Mouse (Mus musculus): ENCODE data around the gene Map3k5. TPM values are rescaled to one million over a fixed set of nuclear protein-coding genes. Genes with fewer than 3 reads are reported as not detected.

Map3k5 gene
- polyA plus RNA-seq, 1 experiment = 9.5 TPM

DNA sequence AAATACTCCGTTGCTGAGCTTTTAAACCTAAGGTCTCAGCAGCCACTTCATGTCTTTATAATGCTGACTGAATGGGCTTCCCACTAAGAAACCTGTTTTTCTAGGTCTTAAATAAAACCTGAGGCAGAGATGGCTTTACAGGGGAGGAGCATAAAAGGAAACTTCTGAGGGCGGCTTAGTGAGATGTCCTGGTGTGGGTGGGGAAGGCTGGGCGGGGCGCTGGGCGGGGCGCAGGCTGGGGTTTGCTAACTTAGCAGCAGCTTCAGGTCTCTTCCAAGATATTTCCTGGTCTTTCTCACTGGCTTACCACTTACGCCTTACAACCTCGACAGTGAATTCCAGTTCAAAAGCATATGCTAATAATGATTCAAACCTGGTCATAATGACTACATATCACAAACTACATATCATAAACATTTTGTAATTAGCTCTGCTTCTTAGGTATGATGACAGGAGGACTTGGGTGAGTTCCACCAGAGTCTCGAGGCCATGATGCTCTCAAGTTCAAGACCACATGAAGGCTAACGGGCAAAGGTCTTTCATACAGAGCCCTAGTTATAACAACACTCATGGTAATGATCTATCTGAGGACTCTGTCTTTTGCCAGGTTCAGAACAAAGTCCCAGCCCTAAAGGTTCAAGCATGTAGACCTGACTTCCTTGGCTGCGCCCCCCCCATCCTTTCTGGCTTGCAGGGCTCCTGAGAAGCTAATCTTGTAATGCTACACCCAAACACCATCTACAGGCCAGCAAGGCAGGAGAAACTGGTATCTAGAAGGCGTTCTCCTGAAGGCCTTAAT is 244.7 kb downstream of the Map3k5 start:
- no peak overlapping the region for H3K4me3 ChIP-seq (replicated peaks; ENCODE audit: extremely low read depth, low read depth, low read length)
- TF ChIP-seq CTCF (IDR thresholded peaks at IDR 0.05; ENCODE audit: insufficient read depth, low read length) = no peak
- TF ChIP-seq POLR2A (IDR thresholded peaks at IDR 0.05; ENCODE audit: borderline replicate concordance, extremely low read depth, low read depth, low read length) = no peak
- 44% methylated on average over 12 of the region's 12 CpGs for WGBS
- H3K4me1 ChIP-seq (ENCODE audit: control insufficient read depth, insufficient read depth, low read length) = peaks cover 2% of the 10 kb centered on the region; the same call in 1 of the 2 replicates
- no peak for DNase-seq

DNA sequence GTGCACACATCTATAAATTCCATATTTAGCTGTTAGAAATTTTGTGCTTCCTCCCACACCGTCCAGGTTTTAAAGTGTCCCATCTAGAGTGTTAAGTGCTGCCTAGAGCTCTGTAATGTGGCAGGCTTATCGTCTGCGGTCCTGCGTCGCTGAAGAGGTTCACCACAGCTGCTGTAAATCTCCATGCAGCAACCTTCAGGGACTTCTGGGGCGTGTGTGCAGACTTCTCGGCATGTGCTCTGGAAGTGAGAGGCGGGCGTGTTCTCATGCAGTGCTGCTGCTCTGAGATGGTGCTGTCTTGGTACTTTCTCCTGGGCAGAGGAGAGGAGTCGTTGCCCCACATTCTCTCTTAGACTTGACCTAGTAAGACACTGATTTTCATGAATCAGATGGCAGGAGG is 246.9 kb downstream of the Map3k5 start:
- H3K4me1 ChIP-seq (ENCODE audit: control insufficient read depth, insufficient read depth, low read length) = peaks cover 2% of the 10 kb centered on the region

DNA sequence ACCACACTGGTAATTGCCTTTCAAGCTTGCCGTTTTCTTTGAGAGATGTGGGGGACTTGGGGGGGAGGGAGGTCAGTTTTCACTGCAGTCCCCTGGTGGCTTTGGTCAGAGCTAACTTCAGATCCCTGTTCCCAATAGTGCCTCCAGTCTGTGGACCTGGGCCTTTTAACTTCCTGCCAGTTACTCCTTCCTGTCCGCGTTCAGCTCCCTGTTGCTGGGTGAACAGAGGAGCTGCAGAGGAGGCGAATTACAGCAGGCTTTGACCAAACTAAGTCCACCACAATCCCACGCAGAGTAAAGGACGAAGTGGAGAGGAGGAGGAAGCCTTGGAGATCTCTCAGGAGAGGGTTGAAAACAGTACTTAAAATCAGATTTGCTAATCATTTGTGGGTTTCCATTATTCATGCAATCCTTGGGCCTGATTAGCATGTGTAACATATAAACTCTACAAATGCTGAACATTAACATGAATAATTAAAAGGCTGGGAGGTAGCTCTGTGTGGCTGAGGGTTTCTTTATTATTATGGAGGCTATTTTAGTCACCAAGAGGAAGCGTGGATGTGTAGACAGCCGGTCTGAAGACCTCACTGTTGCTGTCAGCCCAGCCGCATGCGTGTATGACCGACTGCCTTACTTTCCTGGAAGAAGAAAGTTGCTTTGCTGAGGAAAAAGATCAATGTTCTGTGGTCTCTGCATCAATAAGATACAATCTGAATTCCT is 247.6 kb downstream of the Map3k5 start:
- DNase-seq = no peak
- WGBS = 44% methylated on average over 11 of the region's 11 CpGs
- H3K4me1 ChIP-seq (ENCODE audit: control insufficient read depth, insufficient read depth, low read length) = peaks cover 2% of the 10 kb centered on the region
- no peak for TF ChIP-seq POLR2A (IDR thresholded peaks at IDR 0.05; ENCODE audit: borderline replicate concordance, extremely low read depth, low read depth, low read length)
- TF ChIP-seq CTCF (IDR thresholded peaks at IDR 0.05; ENCODE audit: insufficient read depth, low read length) = no peak
- H3K4me3 ChIP-seq (replicated peaks; ENCODE audit: extremely low read depth, low read depth, low read length) = no peak overlapping the region

More for the DNA sequence above, 246.9 kb downstream of the Map3k5 start:
- no peak overlapping the region for H3K4me3 ChIP-seq (replicated peaks; ENCODE audit: extremely low read depth, low read depth, low read length)
- TF ChIP-seq POLR2A (IDR thresholded peaks at IDR 0.05; ENCODE audit: borderline replicate concordance, extremely low read depth, low read depth, low read length) = no peak
- TF ChIP-seq CTCF (IDR thresholded peaks at IDR 0.05; ENCODE audit: insufficient read depth, low read length) = no peak
- 39% methylated on average over 10 of the region's 10 CpGs for WGBS
- no peak for DNase-seq

DNA sequence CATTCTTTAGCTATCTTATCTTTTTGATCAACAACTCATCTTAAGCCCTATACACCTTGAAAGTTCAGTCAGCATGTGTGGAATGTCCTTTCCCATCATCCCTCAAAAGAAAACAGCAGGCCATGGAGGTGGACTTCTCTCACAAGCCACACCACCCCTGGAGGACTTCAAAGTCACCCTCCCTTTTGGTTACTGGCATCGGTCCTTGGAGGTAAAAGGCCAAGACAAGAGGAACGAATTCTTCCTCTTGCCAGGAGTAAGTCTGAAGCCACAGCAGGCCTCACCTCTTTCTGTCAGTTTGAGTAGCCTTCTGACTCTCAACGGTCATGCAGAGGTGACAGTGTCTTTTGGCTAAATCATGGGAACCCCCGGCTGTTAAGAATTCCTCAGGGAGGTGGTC is 250.1 kb downstream of the Map3k5 start:
- Histone ChIP-seq H3K4me3 (replicated peaks; ENCODE audit: extremely low read depth, low read depth, low read length) (no peak overlapping the region), H3K4me1 (ENCODE audit: control insufficient read depth, insufficient read depth, low read length) (peaks cover 2% of the 10 kb centered on the region)
- WGBS = 56% methylated on average over 4 of the region's 4 CpGs
- TF ChIP-seq POLR2A (IDR thresholded peaks at IDR 0.05; ENCODE audit: borderline replicate concordance, extremely low read depth, low read depth, low read length) (no peak), CTCF (IDR thresholded peaks at IDR 0.05; ENCODE audit: insufficient read depth, low read length) (no peak)
- no peak for DNase-seq

DNA sequence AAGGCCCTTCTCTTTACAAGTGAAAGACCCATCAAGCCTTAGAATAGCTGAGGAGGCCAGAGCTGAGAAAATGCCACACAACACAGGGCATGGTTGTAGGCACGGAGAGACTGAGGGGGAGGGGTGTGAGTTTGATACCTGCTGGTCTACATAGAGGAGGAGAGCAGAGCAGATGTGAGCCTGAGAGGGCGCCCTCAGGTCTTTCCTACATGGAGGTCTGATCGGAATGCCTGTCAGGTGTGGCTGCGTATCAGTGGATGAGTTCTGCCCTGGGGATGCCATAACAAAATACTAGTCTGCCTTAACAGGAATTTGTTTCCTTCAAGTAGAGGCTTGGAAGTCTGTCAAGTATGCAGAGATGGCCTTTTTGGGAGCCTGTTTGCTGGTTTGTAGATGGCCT is 251.0 kb downstream of the Map3k5 start:
- Histone ChIP-seq H3K4me3 (replicated peaks; ENCODE audit: extremely low read depth, low read depth, low read length) (no peak overlapping the region), H3K4me1 (ENCODE audit: control insufficient read depth, insufficient read depth, low read length) (peaks cover 2% of the 10 kb centered on the region)
- TF ChIP-seq POLR2A (IDR thresholded peaks at IDR 0.05; ENCODE audit: borderline replicate concordance, extremely low read depth, low read depth, low read length) (no peak), CTCF (IDR thresholded peaks at IDR 0.05; ENCODE audit: insufficient read depth, low read length) (no peak)
- no peak for DNase-seq
- WGBS = 77% methylated on average over 4 of the region's 4 CpGs

DNA sequence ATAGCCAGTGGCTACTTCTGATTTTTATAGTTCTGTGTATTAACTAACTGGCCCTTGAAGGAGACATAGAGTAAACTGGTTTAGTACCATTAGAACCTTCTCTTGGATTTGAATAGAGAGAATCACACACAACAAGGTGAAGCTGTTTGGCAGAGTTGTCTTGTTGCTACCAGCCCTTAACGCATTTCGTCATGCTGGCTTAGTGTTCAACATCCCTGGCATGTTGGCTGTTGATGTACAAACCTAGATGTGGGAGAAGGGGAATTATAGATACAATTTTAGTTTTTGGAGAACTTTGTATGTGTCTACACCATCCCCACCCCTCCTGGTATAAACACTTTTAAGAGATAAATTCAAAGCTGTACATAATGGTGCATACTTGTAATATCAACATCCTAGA is 251.5 kb downstream of the Map3k5 start:
- DNase-seq = no peak
- peaks cover 2% of the 10 kb centered on the region for H3K4me1 ChIP-seq (ENCODE audit: control insufficient read depth, insufficient read depth, low read length)
- WGBS = 92% methylated on average over 2 of the region's 2 CpGs
- TF ChIP-seq CTCF (IDR thresholded peaks at IDR 0.05; ENCODE audit: insufficient read depth, low read length) = no peak
- no peak for TF ChIP-seq POLR2A (IDR thresholded peaks at IDR 0.05; ENCODE audit: borderline replicate concordance, extremely low read depth, low read depth, low read length)
- no peak overlapping the region for H3K4me3 ChIP-seq (replicated peaks; ENCODE audit: extremely low read depth, low read depth, low read length)

DNA sequence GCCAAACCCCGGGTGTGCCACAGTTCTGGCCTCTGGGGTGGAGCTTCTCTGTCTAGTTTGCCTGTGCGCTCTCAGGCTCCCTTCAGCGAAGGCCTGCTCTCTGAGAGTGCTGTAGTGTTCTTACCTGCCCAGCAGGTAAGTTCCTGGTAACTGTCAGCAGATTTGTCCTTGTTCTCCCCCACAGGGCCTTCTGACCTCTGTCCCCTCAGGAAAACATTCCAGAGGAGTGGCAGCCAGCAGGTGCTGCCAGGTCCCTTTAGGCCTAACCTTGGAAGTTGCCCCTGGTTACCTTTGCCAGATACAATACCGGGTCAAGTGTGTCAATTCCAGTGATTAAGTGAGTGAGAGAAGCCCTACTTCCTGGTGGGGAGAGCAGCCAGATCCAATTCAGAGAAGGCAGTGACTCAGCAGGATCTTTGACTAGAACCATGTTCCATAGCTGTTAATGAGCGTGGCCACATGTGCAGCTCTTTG is 252.6 kb downstream of the Map3k5 start:
- DNase-seq = peak; percentile 46
- TF ChIP-seq CTCF (IDR thresholded peaks at IDR 0.05; ENCODE audit: insufficient read depth, low read length) = no peak
- TF ChIP-seq POLR2A (IDR thresholded peaks at IDR 0.05; ENCODE audit: borderline replicate concordance, extremely low read depth, low read depth, low read length) = no peak
- H3K4me1 ChIP-seq (ENCODE audit: control insufficient read depth, insufficient read depth, low read length) = peaks cover 2% of the 10 kb centered on the region
- whole genome bisulfite sequencing = 60% methylated on average over 5 of the region's 5 CpGs
- H3K4me3 ChIP-seq (replicated peaks; ENCODE audit: extremely low read depth, low read depth, low read length) = no peak overlapping the region

DNA sequence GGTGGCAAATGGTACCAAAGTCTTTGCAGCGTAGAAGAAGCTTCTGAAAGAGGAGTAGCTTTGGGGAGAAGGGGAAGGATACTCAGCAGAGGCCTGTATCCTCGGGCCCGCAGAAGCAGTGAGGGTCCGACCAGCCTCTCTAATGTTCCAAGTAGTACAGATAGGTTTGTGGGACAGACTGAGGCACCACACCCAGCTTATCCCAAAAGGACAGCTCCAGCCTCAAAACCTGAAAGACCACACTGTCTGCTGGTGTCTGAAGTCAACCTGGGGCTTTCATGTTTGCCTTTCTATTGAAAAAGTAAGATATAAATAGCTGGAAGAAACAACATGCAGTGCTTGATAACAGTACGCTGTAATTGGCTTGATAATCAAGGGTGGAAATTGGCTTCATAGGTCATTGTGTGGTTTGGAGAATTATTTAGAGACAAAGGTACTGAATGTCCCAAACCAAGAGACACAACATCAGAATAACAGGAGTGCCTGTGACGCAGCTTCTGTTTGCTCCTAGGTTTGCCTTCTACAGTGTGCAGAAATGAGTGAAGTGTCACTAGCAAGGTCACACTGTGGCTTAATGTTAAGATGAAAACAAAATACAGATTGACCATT is 256.0 kb downstream of the Map3k5 start:
- H3K4me1 ChIP-seq (ENCODE audit: control insufficient read depth, insufficient read depth, low read length) = no peaks in the 10 kb centered on the region; the same call in 1 of the 2 replicates
- no peak overlapping the region for H3K4me3 ChIP-seq (replicated peaks; ENCODE audit: extremely low read depth, low read depth, low read length)
- 87% methylated on average over 6 of the region's 6 CpGs for WGBS
- DNase-seq = no peak
- TF ChIP-seq CTCF (IDR thresholded peaks at IDR 0.05; ENCODE audit: insufficient read depth, low read length) = no peak
- no peak for TF ChIP-seq POLR2A (IDR thresholded peaks at IDR 0.05; ENCODE audit: borderline replicate concordance, extremely low read depth, low read depth, low read length)

Other genes with a start within 250 kb of the Map3k5 start
- 0.13 TPM in 1 of 2 replicates, not detected in the other for gene Il20ra, start 221.9 kb upstream of the Map3k5 start, polyA plus RNA-seq (2012; rRNA removed)
- 0.95 and 1.6 TPM in 2 replicates for gene Slc35d3, start 83.0 kb upstream of the Map3k5 start, polyA plus RNA-seq (2012; rRNA removed)
- 24.9 and 36.7 TPM in 2 replicates for gene Pex7, start 26.8 kb upstream of the Map3k5 start, polyA plus RNA-seq (2012; rRNA removed)
- 13.4 and 13.6 TPM in 2 replicates for gene Map7, start 214.0 kb downstream of the Map3k5 start, polyA plus RNA-seq (2012; rRNA removed)

Measured in lung, adult 2 months (tissue).